Mouse (Mus musculus) liver, embryonic 14.5 days (tissue): ENCODE data around the gene Rtn4rl1.

ENCODE experiments used
- CTCF ChIP-seq: IDR thresholded peaks from 2 replicates; pipeline ENCODE4 v1.5.1; 2016; ENCODE audit warnings: antibody characterized with exemption, low read depth, control low read depth
- EP300 ChIP-seq: IDR thresholded peaks from 2 replicates; pipeline ENCODE4 v1.6.1; 2016; ENCODE audit warnings: antibody characterized with exemption, low read depth

DNA sequence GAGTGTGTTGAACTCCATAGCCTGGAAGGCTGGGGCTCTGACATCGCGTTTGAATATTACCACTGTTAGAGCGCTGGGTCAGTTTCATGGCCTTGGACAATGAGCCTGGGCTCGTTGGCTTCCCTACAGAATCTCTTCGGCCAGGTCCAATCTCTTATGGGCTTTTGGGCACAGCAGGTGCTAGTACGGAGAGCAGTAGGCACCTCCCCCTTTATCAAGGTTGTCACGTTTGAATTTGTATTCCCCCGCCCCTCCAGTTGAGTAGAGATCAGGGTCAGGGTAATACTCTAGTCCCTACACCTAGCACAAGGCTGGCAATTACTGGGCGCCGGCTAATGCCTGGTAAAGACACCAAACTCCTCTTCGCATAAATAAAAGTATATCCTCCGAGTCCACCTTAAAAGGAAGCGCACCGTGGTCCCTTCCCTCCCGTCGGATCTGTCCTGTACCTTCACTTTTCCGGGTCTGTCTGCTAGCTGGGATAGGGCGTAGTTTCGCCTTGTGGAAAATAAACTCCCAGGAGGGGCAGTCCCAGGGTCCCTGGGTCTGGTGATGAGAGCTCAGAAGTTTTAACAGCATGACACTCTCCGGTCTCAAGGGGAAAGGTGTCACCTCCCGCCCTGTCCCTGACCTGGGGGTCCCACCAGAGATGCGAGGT lies 3.7 kb upstream of the Rtn4rl1 start:
- TF ChIP-seq CTCF (no peak), EP300 (no peak)
